ENCODE assay signal across 8 mouse cellular contexts in genomic region chr12:83484855-83485745, GRCm38 (mm10). TPM values are rescaled to one million over a fixed set of nuclear protein-coding genes. Genes with fewer than 3 reads are reported as not detected.
DNase-seq lines count a peak whose midpoint lies in the region; ATAC-seq and TF ChIP-seq lines count a peak whose summit lies in the region.

No protein-coding gene starts in this region.

- no peak for TF ChIP-seq POLR2A in testis, adult 2 months (IDR thresholded peaks at IDR 0.05; ENCODE audit: control insufficient read depth, low read depth, low read length)

- peaks cover 46% of the 10 kb centered on the region for H3K27me3 ChIP-seq in erythroblast, embryonic 14.5 days (ENCODE audit: control insufficient read depth)
- peaks cover 10% of the 10 kb centered on the region for H3K27me3 ChIP-seq in testis, adult 2 months (ENCODE audit: control insufficient read depth, insufficient read depth, low read length)
- H3K27me3 ChIP-seq in heart, embryonic 16.5 days (ENCODE audit: control insufficient read depth, insufficient read depth, low read length), result no peaks in the 10 kb centered on the region
- peaks cover 53% of the 10 kb centered on the region for H3K27me3 ChIP-seq in midbrain, embryonic 10.5 days (ENCODE audit: low read depth, poor library complexity, severe bottlenecking)

- peak overlapping the region; percentile 19 for H3K27ac ChIP-seq in testis, adult 2 months (ENCODE audit: control insufficient read depth, insufficient read depth, low read depth, low read length)
- H3K27ac ChIP-seq in heart, embryonic 16.5 days (ENCODE audit: low read length), result peak overlapping the region; percentile 79
- no peak overlapping the region; the same call in 1 of the 2 replicates for H3K27ac ChIP-seq in midbrain, embryonic 10.5 days (replicated peaks)

- peak overlapping the region; percentile 86 for H3K4me3 ChIP-seq in erythroblast, embryonic 14.5 days (replicated peaks)
- peak overlapping the region; percentile 15; the same call in 1 of the 2 replicates for H3K4me3 ChIP-seq in testis, adult 2 months (ENCODE audit: control insufficient read depth, low read depth, low read length)
- H3K4me3 ChIP-seq in heart, embryonic 16.5 days (ENCODE audit: low read length), result peak overlapping the region; percentile 69
- H3K4me3 ChIP-seq in midbrain, embryonic 10.5 days, result peak overlapping the region; percentile 81

- H3K9ac ChIP-seq in heart, embryonic 16.5 days (ENCODE audit: low read length), result peak overlapping the region; percentile 84

- no peak for ATAC-seq in erythroblast, adult 5-6 weeks (replicated peaks; ENCODE audit: low FRiP score, poor library complexity, severe bottlenecking)
- ATAC-seq in heart, embryonic 16.5 days (replicated peaks; ENCODE audit: extremely low read depth, insufficient read depth, low FRiP score), result no peak

- H3K36me3 ChIP-seq in erythroblast, embryonic 14.5 days (ENCODE audit: control insufficient read depth), result no peaks in the 10 kb centered on the region; the same call in none of the 2 replicates
- H3K36me3 ChIP-seq in testis, adult 2 months (ENCODE audit: control insufficient read depth, insufficient read depth, low read length), result no peaks in the 10 kb centered on the region
- no peaks in the 10 kb centered on the region for H3K36me3 ChIP-seq in heart, embryonic 16.5 days (ENCODE audit: control insufficient read depth, insufficient read depth)
- no peaks in the 10 kb centered on the region for H3K36me3 ChIP-seq in midbrain, embryonic 10.5 days

- peak overlapping the region; percentile 72 for H3K4me2 ChIP-seq in heart, embryonic 16.5 days (ENCODE audit: low read depth, low read length)

- WGBS in heart, embryonic 16.5 days, result 5% methylated on average over 24 of the region's 24 CpGs
- under 1% methylated on average over 24 of the region's 24 CpGs for WGBS in midbrain, embryonic 10.5 days

- peaks cover 2% of the 10 kb centered on the region; the same call in 1 of the 2 replicates for H3K9me3 ChIP-seq in erythroblast, embryonic 14.5 days (ENCODE audit: control insufficient read depth, low read length)
- no peaks in the 10 kb centered on the region for H3K9me3 ChIP-seq in heart, embryonic 16.5 days (replicated peaks; ENCODE audit: control insufficient read depth, low read length)
- H3K9me3 ChIP-seq in midbrain, embryonic 10.5 days (replicated peaks), result no peaks in the 10 kb centered on the region

- peaks cover 75% of the 10 kb centered on the region for H3K4me1 ChIP-seq in erythroblast, embryonic 14.5 days (ENCODE audit: control insufficient read depth)
- peaks cover 21% of the 10 kb centered on the region for H3K4me1 ChIP-seq in testis, adult 2 months (ENCODE audit: control insufficient read depth, insufficient read depth, low read length)
- H3K4me1 ChIP-seq in heart, embryonic 16.5 days (ENCODE audit: control insufficient read depth, insufficient read depth, low read length), result peaks cover 31% of the 10 kb centered on the region
- peaks cover 39% of the 10 kb centered on the region for H3K4me1 ChIP-seq in midbrain, embryonic 10.5 days

- no peak for TF ChIP-seq CTCF in testis, adult 2 months (IDR thresholded peaks at IDR 0.05; ENCODE audit: control insufficient read depth, insufficient read depth, insufficient replicate concordance, low read depth, low read length)

- DNase-seq in testis, postnatal 14 days (ENCODE audit: low spot score), result no peak
- peak; percentile 45 for DNase-seq in midbrain, embryonic 10.5 days (ENCODE audit: low spot score)
- no peak for DNase-seq in yolk sac, embryonic 10.5 days (ENCODE audit: low spot score)
- DNase-seq in layer of hippocampus, postnatal 25 days (ENCODE audit: extremely low spot score in 1 of 2, low spot score in 1 of 2), result no peak

RNA-seq across cellular contexts. Expression of gene Dpf3, which starts 2.4 kb away (rescaled TPM):
- polyA plus RNA-seq in erythroblast, embryonic 14.5 days (2012), result 1.9 and 2.2 TPM in 2 replicates
- 29.2 and 45.1 TPM in 2 replicates for total RNA-seq in erythroblast, adult 5-6 weeks (2015; ENCODE audit: low replicate concordance)
- total RNA-seq in erythroblast, adult 5-6 weeks (2017; ENCODE audit: low replicate concordance), result 138 and 157 TPM in 2 replicates
- polyA plus RNA-seq in testis, adult 2 months (2012; rRNA removed), result 23.1 and 26.0 TPM in 2 replicates
- polyA plus RNA-seq in heart, embryonic 16.5 days (2015; fragmentation: Nextera tagmentation; extraction: Ambion mirVana), result 19.2 and 21.8 TPM in 2 replicates
- 6.4 and 9.5 TPM in 2 replicates for polyA plus RNA-seq in midbrain, embryonic 10.5 days (2016; fragmentation: Nextera tagmentation; extraction: Ambion mirVana)
- total RNA-seq in layer of hippocampus, postnatal 25 days (2021), result 10 to 100 TPM; 21.2 to 28.7 TPM

RNA-seq across cellular contexts. Expression of gene Dcaf4, which starts 35.2 kb away (rescaled TPM):
- 0.53 TPM in 2 replicates for polyA plus RNA-seq in erythroblast, embryonic 14.5 days (2012)
- total RNA-seq in erythroblast, adult 5-6 weeks (2015; ENCODE audit: low replicate concordance), result 8.1 TPM in 1 of 2 replicates, not detected in the other
- 1.7 and 4.7 TPM in 2 replicates for total RNA-seq in erythroblast, adult 5-6 weeks (2017; ENCODE audit: low replicate concordance)
- polyA plus RNA-seq in testis, adult 2 months (2012; rRNA removed), result 15.1 and 16.9 TPM in 2 replicates
- polyA plus RNA-seq in heart, embryonic 16.5 days (2015; fragmentation: Nextera tagmentation; extraction: Ambion mirVana), result 26.9 and 27.4 TPM in 2 replicates
- 23.6 and 23.8 TPM in 2 replicates for polyA plus RNA-seq in midbrain, embryonic 10.5 days (2016; fragmentation: Nextera tagmentation; extraction: Ambion mirVana)
- 10 to 100 TPM; 27.5 to 29.9 TPM for total RNA-seq in layer of hippocampus, postnatal 25 days (2021)

Comparison
In these comparisons a context has a peak if more than half of its experiments do, and no peak if none do; other contexts are left out.
1. H3K4me3 ChIP-seq: peak in every context shown above with its lines; median percentile 86 in erythroblast, embryonic 14.5 days; 81 in midbrain, embryonic 10.5 days; 69 in heart, embryonic 16.5 days; 15 in testis, adult 2 months.
2. RNA of gene Dcaf4, which starts 35.2 kb away (polyA plus RNA-seq): 26.9 to 27.4 TPM in heart, embryonic 16.5 days, 23.6 to 23.8 TPM in midbrain, embryonic 10.5 days and 15.1 to 16.9 TPM in testis, adult 2 months; 0.53 TPM in erythroblast, embryonic 14.5 days; every median in the first group is over 10 times any median in the second.